Mouse (Mus musculus) G1E (cell line): ENCODE measurements around the gene Tbc1d22a.

Source experiments
- CTCF ChIP-seq: IDR thresholded peaks from 2 replicates; pipeline ENCODE4 v1.5.1; 2012; ENCODE audit warnings: low read depth, low read length, inconsistent platforms, mixed read lengths
- GATA1 ChIP-seq: IDR thresholded peaks from 2 replicates; pipeline ENCODE4 v1.6.1; 2012; ENCODE audit warnings: borderline replicate concordance, low read length, inconsistent platforms, mixed read lengths
- GATA2 ChIP-seq: IDR thresholded peaks from 2 replicates; pipeline ENCODE4 v1.6.1; 2012; ENCODE audit warnings: low read depth, low read length, inconsistent platforms, borderline replicate concordance
- POLR2AphosphoS5 ChIP-seq: IDR thresholded peaks from 2 replicates; pipeline ENCODE4 v1.6.1; 2012; ENCODE audit warnings: low read depth, low read length, inconsistent platforms; ENCODE audit not compliant: insufficient replicate concordance
- TAL1 ChIP-seq: conservative IDR thresholded peaks from 2 replicates; pipeline ENCODE4 v1.6.1; 2012; ENCODE audit warnings: low read depth, low read length, inconsistent platforms, mixed read lengths

GRCm38 (mm10) chr15:86168505-86168867, 45.8 kb upstream of the Tbc1d22a start:
- no peak for TF ChIP-seq CTCF
- no peak for TF ChIP-seq GATA1
- TF ChIP-seq GATA2 = no peak
- TF ChIP-seq TAL1 = no peak
- TF ChIP-seq POLR2AphosphoS5 = no peak
